Mouse (Mus musculus) bone marrow macrophage, adult 2 months (primary cell): ENCODE data around the gene Fancc.

Source experiments
- CTCF ChIP-seq: IDR thresholded peaks from 2 replicates; pipeline ENCODE4 v1.5.1; 2012; ENCODE audit warnings: low read depth, mild to moderate bottlenecking, low read length, moderate library complexity
- POLR2A ChIP-seq: IDR thresholded peaks from 2 replicates; pipeline ENCODE4 v1.6.1; 2012; ENCODE audit warnings: mild to moderate bottlenecking, low read depth, low read length, borderline replicate concordance

- TF ChIP-seq POLR2A, result no peak
- no peak for TF ChIP-seq CTCF
Observed at GRCm38 (mm10) chr13:63293647-63294046, 203.4 kb downstream of the Fancc start.
